Mouse (Mus musculus) limb, embryonic 14.5 days (tissue): ENCODE measurements around the gene Fgf3. TPM values are rescaled to one million over a fixed set of nuclear protein-coding genes. Genes with fewer than 3 reads are reported as not detected.

Source experiments
- ATAC-seq: fragments of 200-750 bp; cut with Nextera tagmentation; 2 replicates; pipeline ENCODE4 v1.8.0; 2017; ENCODE audit warnings: low read depth, moderate number of reproducible peaks, moderate TSS enrichment; ENCODE audit not compliant: low FRiP score
- DNase-seq: peaks from one replicate; pipeline ENCODE4 v3.0.0-alpha.2; 2015; ENCODE audit warnings: low spot score
- H3K27ac ChIP-seq: fragments of 300-500 bp; sonication (generic); replicated peaks from 2 replicates; pipeline ENCODE4 v1.5.1; 2014; ENCODE audit warnings: low read depth, mild to moderate bottlenecking, low read length, moderate library complexity, mixed read lengths
- H3K27me3 ChIP-seq: fragments of 300-500 bp; sonication (generic); 2 replicates; pipeline ENCODE4 v1.6.1; 2014; ENCODE audit warnings: low read length, mixed read lengths; ENCODE audit not compliant: control insufficient read depth, insufficient read depth
- H3K36me3 ChIP-seq: fragments of 300-500 bp; sonication (generic); 2 replicates; pipeline ENCODE4 v1.6.1; 2014; ENCODE audit warnings: mild to moderate bottlenecking, low read length, moderate library complexity, mixed read lengths; ENCODE audit not compliant: control insufficient read depth, insufficient read depth
- H3K4me1 ChIP-seq: fragments of 300-500 bp; sonication (generic); 2 replicates; pipeline ENCODE4 v1.6.1; 2014; ENCODE audit warnings: antibody characterized with exemption, low read length, mixed read lengths; ENCODE audit not compliant: control insufficient read depth, insufficient read depth
- H3K4me2 ChIP-seq: fragments of 300-500 bp; sonication (generic); replicated peaks from 2 replicates; pipeline ENCODE4 v1.6.1; 2014; ENCODE audit warnings: low read depth, mild to moderate bottlenecking, low read length, moderate library complexity; ENCODE audit not compliant: severe bottlenecking
- H3K4me3 ChIP-seq: fragments of 300-500 bp; sonication (generic); replicated peaks from 2 replicates; pipeline ENCODE4 v1.5.1; 2014; ENCODE audit warnings: low read length
- H3K9ac ChIP-seq: fragments of 300-500 bp; sonication (generic); 2 replicates; pipeline ENCODE4 v1.6.1; 2014; ENCODE audit warnings: mild to moderate bottlenecking, low read depth, low read length, moderate library complexity; ENCODE audit not compliant: severe bottlenecking
- H3K9me3 ChIP-seq: fragments of 300-500 bp; sonication (generic); 2 replicates; pipeline ENCODE4 v1.6.1; 2016; ENCODE audit warnings: low read length; ENCODE audit not compliant: control insufficient read depth
- POLR2A ChIP-seq: fragments of 200-500 bp; IDR thresholded peaks from 2 replicates; pipeline ENCODE4 v1.8.0; 2012; ENCODE audit warnings: inconsistent platforms, mild to moderate bottlenecking, moderate library complexity, borderline replicate concordance; ENCODE audit not compliant: insufficient read depth, insufficient read length; ENCODE audit errors: extremely low read depth
- WGBS: fragments of 180-500 bp; shearing (Covaris S2); extraction: QIAGEN DNeasy Blood & Tissue Kit; methylation state at CpG from one replicate; pipeline ENCODE4 v1.1.7; 2014; 5-methylcytosine and 5-hydroxymethylcytosine counted together
- polyA plus RNA-seq, 2 experiments: library from polyadenylated mRNA; depleted of rRNA in 1 of 2; stranded (reverse) in 1 of 2; unstranded in 1 of 2; fragments of >200 nt; fragmentation: Nextera tagmentation in 1 of 2; extraction: Ambion mirVana in 1 of 2; gene quantifications; 2 replicates each; pipeline versions ENCODE4 v1.2.1 to v1.2.3; 2012 to 2014

Fgf3 gene
- polyA plus RNA-seq, 2 experiments: 0.20 to 0.32 TPM

DNA sequence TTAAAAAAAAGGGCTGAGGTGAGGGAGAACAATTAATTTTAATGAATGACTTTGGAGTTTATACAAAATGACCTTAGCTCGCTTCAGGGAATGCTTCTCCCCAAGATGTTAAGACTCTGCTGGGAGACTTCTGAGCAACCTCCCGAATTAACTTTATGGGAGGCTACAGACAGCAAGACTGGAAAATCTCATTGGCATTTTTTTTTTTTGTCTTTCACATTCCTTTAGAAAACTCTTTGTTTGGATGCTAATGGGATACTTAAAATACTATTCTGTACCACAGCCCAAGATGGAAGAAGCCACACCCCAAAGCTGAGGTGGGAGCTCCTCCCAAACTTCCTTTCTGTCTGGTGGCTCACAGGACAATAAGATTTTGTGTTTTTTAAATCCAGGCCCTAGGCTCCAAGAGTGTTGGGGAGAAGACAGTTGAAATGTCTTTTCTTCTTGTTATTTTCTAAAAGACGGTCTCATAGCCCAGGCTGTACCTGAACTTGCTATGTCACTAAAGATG is 26.3 kb downstream of the Fgf3 start:
- 42% methylated on average over 3 of the region's 3 CpGs for WGBS
- no peaks in the 10 kb centered on the region for H3K4me1 ChIP-seq
- no peak overlapping the region for H3K4me3 ChIP-seq
- no peak for DNase-seq
- H3K27ac ChIP-seq: no peak overlapping the region
- no peaks in the 10 kb centered on the region for H3K36me3 ChIP-seq
- no peak overlapping the region for H3K4me2 ChIP-seq
- peaks cover 71% of the 10 kb centered on the region for H3K27me3 ChIP-seq
- no peak overlapping the region for H3K9ac ChIP-seq
- TF ChIP-seq POLR2A: no peak
- H3K9me3 ChIP-seq: no peaks in the 10 kb centered on the region
- ATAC-seq: no peak

DNA sequence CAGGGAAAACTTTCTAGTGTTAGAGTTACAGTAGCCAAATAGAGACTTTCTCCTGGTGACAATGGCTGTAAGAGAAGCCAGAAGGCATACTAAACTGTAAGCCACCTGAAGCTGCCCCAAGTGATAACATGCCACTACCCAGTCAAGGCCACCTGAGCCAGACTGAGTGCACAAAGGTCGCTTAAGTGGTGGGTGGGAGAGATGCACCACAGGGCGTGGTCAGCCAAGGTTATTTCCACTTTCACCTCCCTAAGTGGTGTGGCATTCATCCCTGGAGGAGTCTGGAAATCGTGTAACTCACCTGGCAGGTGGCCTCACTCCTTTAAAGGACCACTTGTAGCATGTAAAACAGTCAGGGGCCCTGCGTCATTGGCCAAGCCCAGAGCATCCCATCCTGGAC is 29.3 kb downstream of the Fgf3 start:
- Histone ChIP-seq H3K4me1 (no peaks in the 10 kb centered on the region), H3K9me3 (no peaks in the 10 kb centered on the region), H3K9ac (no peak overlapping the region), H3K27ac (no peak overlapping the region), H3K27me3 (peaks cover 44% of the 10 kb centered on the region), H3K4me2 (no peak overlapping the region), H3K36me3 (no peaks in the 10 kb centered on the region), H3K4me3 (no peak overlapping the region)
- 57% methylated on average over 4 of the region's 4 CpGs for WGBS
- DNase-seq (no peak), ATAC-seq (no peak)
- no peak for TF ChIP-seq POLR2A

DNA sequence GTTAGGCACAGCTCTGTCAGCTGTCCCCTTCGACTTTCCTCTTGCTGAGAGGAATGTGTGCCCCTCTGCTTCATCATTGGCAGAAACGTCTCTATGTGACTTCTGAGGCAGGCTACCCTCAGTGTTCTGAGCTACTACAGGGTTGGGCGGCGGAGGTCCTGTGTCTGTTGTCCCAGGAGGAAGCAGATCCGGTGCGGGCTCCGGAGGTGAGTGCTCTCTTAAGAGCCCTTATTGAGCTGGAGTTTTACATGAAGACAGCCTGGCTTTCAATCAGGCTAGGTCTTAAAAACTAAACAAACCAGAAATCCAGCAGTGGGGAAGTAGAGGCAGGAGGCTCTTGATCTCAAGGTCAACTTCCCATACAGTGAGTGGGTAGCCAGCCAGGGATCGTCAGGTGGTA is 29.7 kb downstream of the Fgf3 start:
- no peak overlapping the region for H3K27ac ChIP-seq
- H3K36me3 ChIP-seq: no peaks in the 10 kb centered on the region
- H3K4me2 ChIP-seq: no peak overlapping the region
- H3K9ac ChIP-seq: no peak overlapping the region
- no peaks in the 10 kb centered on the region for H3K9me3 ChIP-seq
- peaks cover 40% of the 10 kb centered on the region for H3K27me3 ChIP-seq
- DNase-seq (no peak), ATAC-seq (no peak)
- no peak overlapping the region for H3K4me3 ChIP-seq
- H3K4me1 ChIP-seq: no peaks in the 10 kb centered on the region
- TF ChIP-seq POLR2A: no peak
- 74% methylated on average over 8 of the region's 8 CpGs for WGBS

DNA sequence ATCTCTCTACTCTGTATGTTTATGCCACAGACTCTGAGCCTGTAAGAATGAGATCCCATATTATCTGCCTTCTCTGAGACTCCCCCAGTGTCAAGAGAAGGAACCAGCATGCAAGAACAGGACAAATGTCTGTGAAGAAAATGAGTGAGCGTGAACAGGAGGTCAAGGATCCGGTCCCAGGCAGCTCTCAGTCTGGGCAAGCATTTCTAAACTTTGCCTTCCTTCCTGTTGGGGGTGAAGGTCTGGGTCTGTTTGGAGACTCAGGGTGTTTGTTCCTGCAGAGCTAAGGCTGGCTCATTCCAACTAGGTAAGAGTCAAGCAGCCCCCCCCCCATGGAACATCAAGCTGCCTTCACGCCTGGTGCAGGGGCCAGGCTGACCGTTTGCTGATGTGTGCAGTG is 34.5 kb downstream of the Fgf3 start:
- Histone ChIP-seq H3K9ac (no peak overlapping the region), H3K27ac (no peak overlapping the region), H3K4me2 (no peak overlapping the region), H3K4me3 (no peak overlapping the region), H3K27me3 (no peaks in the 10 kb centered on the region), H3K36me3 (no peaks in the 10 kb centered on the region), H3K9me3 (no peaks in the 10 kb centered on the region), H3K4me1 (no peaks in the 10 kb centered on the region; the same call in 1 of the 2 replicates)
- WGBS: 44% methylated on average over 4 of the region's 4 CpGs
- ATAC-seq: no peak
- DNase-seq: no peak
- TF ChIP-seq POLR2A: no peak

DNA sequence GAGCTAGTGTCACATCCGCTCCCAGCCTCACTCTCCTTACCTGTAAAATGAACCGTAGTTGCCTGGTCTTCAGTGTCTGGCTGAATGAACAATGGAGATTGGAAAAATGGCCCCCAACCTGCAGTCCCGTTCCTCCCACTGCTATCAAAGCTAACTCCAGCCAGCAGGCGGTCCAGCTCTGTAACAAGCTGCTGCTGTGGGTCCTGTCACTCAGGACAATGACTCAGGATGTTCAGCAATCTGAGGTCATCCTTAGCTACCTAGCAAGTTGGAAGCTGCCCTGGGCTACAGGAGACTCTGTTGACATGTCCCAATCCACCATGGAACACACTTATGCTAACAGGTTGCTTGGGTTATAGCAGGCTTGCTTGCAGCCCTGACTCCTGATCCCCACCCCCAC is 35.3 kb downstream of the Fgf3 start:
- WGBS: 85% methylated on average over 4 of the region's 4 CpGs
- TF ChIP-seq POLR2A: no peak
- H3K27me3 ChIP-seq: no peaks in the 10 kb centered on the region
- H3K4me2 ChIP-seq: no peak overlapping the region
- H3K36me3 ChIP-seq: no peaks in the 10 kb centered on the region
- no peak overlapping the region for H3K9ac ChIP-seq
- H3K9me3 ChIP-seq: no peaks in the 10 kb centered on the region
- no peaks in the 10 kb centered on the region; the same call in 1 of the 2 replicates for H3K4me1 ChIP-seq
- no peak for DNase-seq
- no peak for ATAC-seq
- H3K4me3 ChIP-seq: no peak overlapping the region
- H3K27ac ChIP-seq: no peak overlapping the region

DNA sequence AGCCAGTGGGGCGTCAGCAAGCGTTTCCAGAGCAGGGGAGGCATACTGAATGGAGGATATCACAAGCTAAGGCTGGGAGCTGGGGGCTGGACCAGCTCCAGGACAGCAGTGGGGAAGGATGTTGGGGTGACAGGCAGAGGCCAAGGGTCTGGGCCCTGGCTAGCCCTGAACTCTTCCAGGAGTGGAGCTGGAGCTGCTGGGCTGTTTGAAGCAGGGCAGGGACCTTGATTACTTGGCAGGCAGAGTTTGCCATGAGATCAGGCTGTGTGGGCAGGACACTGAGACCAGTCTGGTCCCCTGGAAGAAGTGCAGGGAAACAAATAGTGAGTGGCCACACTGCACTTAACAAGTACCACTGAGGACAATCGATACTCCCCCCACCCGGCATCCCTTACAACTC is 36.3 kb downstream of the Fgf3 start:
- no peak overlapping the region for H3K4me3 ChIP-seq
- H3K4me1 ChIP-seq: no peaks in the 10 kb centered on the region; the same call in 1 of the 2 replicates
- H3K36me3 ChIP-seq: no peaks in the 10 kb centered on the region
- ATAC-seq (no peak), DNase-seq (no peak)
- 0 out of 2 replicates have a peak overlapping the region, but pooled peaks have one; percentile 7 for H3K9ac ChIP-seq
- no peak for TF ChIP-seq POLR2A
- H3K9me3 ChIP-seq: no peaks in the 10 kb centered on the region
- WGBS: 66% methylated on average over 4 of the region's 4 CpGs
- no peaks in the 10 kb centered on the region for H3K27me3 ChIP-seq
- H3K4me2 ChIP-seq: no peak overlapping the region
- H3K27ac ChIP-seq: no peak overlapping the region
